ENCODE assay signal across 9 mouse cellular contexts in genomic region chr19:6954046-6954445, GRCm38 (mm10). TPM values are rescaled to one million over a fixed set of nuclear protein-coding genes. Genes with fewer than 3 reads are reported as not detected.
DNase-seq lines count a peak whose midpoint lies in the region; ATAC-seq and TF ChIP-seq lines count a peak whose summit lies in the region.
"Had no signal": no experiment of that assay in that cellular context is flagged by ENCODE, and none has a peak within 500 bp of the region (broad histone marks: within the 10 kb centered on the region; RNA-seq: fewer than 3 reads in every experiment).

No protein-coding gene starts in this region.

- H3K4me2 ChIP-seq in hindbrain, postnatal 0 days (ENCODE audit: low read depth, low read length), result no peak overlapping the region
- no peak overlapping the region for H3K4me2 ChIP-seq in myocyte (ENCODE audit: low read depth)
- H3K4me2 ChIP-seq in forebrain, embryonic 13.5 days, result no peak overlapping the region
- H3K4me2 ChIP-seq: limb, embryonic 15.5 days had no signal

- H3K4me1 ChIP-seq in hindbrain, postnatal 0 days (ENCODE audit: insufficient read depth, low read length), result peaks cover 14% of the 10 kb centered on the region
- H3K4me1 ChIP-seq in forebrain, embryonic 13.5 days, result peaks cover 27% of the 10 kb centered on the region

- H3K79me2 ChIP-seq in myocyte (ENCODE audit: control insufficient read depth, insufficient read depth), result no peaks in the 10 kb centered on the region

- H3K9me3 ChIP-seq in hindbrain, postnatal 0 days (ENCODE audit: low read length), result no peaks in the 10 kb centered on the region
- no peaks in the 10 kb centered on the region for H3K9me3 ChIP-seq in forebrain, embryonic 13.5 days (replicated peaks)
- H3K9me3 ChIP-seq: limb, embryonic 15.5 days had no signal

- DNase-seq in adrenal gland, adult 2 months, result peak; percentile 61
- DNase-seq in adrenal gland, postnatal 4 days (ENCODE audit: low spot score in 2 of 2), result no peak
- DNase-seq in left cerebral cortex, adult 2 months (ENCODE audit: extremely low spot score in 1 of 2, low spot score in 2 of 2), result no peak
- DNase-seq in left cerebral cortex, adult 9 months (ENCODE audit: low spot score in 2 of 2), result no peak
- no peak for DNase-seq in hindbrain, postnatal 0 days (ENCODE audit: low spot score)
- DNase-seq in left cerebral cortex, adult 11 months (ENCODE audit: low spot score), result no peak

- peak; percentile 31 for TF ChIP-seq CTCF in left cerebral cortex, adult 2 months (IDR thresholded peaks at IDR 0.05)
- TF ChIP-seq CTCF in hindbrain, postnatal 0 days (IDR thresholded peaks at IDR 0.05; ENCODE audit: low read depth), result peak; percentile 42

- H3K9ac ChIP-seq in hindbrain, postnatal 0 days (replicated peaks; ENCODE audit: low read length), result no peak overlapping the region
- H3K9ac ChIP-seq in forebrain, embryonic 13.5 days, result no peak overlapping the region
- H3K9ac ChIP-seq: limb, embryonic 15.5 days had no signal

- H3K36me3 ChIP-seq in hindbrain, postnatal 0 days (ENCODE audit: insufficient read depth, low read length), result 0 out of 2 replicates have a peak, but pooled peaks cover 4% of the 10 kb centered on the region
- no peaks in the 10 kb centered on the region for H3K36me3 ChIP-seq in myocyte (ENCODE audit: control insufficient read depth, insufficient read depth)
- H3K36me3 ChIP-seq in forebrain, embryonic 13.5 days (ENCODE audit: poor library complexity, severe bottlenecking), result peaks cover 17% of the 10 kb centered on the region; the same call in 1 of the 2 replicates

- H3K27me3 ChIP-seq in hindbrain, postnatal 0 days (ENCODE audit: insufficient read depth, low read length), result no peaks in the 10 kb centered on the region
- no peaks in the 10 kb centered on the region for H3K27me3 ChIP-seq in myocyte (ENCODE audit: control insufficient read depth, insufficient read depth, insufficient read length)
- H3K27me3 ChIP-seq in forebrain, embryonic 13.5 days, result no peaks in the 10 kb centered on the region
- H3K27me3 ChIP-seq: limb, embryonic 15.5 days had no signal

- no peak overlapping the region for H3K4me3 ChIP-seq in left cerebral cortex, adult 2 months
- H3K4me3 ChIP-seq in hindbrain, postnatal 0 days (ENCODE audit: low read length), result no peak overlapping the region
- H3K4me3 ChIP-seq in myocyte, result no peak overlapping the region
- no peak overlapping the region for H3K4me3 ChIP-seq in forebrain, embryonic 13.5 days
- H3K4me3 ChIP-seq: limb, embryonic 15.5 days had no signal

- no peak for ATAC-seq in hindbrain, postnatal 0 days
- ATAC-seq in forebrain, embryonic 13.5 days, result no peak

- no peak for TF ChIP-seq POLR2A in myocyte (IDR thresholded peaks at IDR 0.05; ENCODE audit: insufficient read length, low read depth)

- 53% methylated on average over 9 of the region's 9 CpGs for WGBS in hindbrain, postnatal 0 days
- 52% methylated on average over 9 of the region's 9 CpGs for WGBS in forebrain, embryonic 13.5 days

- no peak overlapping the region for H3K27ac ChIP-seq in left cerebral cortex, adult 2 months
- H3K27ac ChIP-seq in hindbrain, postnatal 0 days, result no peak overlapping the region
- H3K27ac ChIP-seq in forebrain, embryonic 13.5 days, result no peak overlapping the region
- H3K27ac ChIP-seq: limb, embryonic 15.5 days had no signal

- no peak overlapping the region for H3ac ChIP-seq in myocyte (ENCODE audit: control insufficient read depth, insufficient read length)

- intact Hi-C loops in left cerebral cortex, adult 2 months (cut with DNase I), result no loop called here

TF ChIP-seq in myocyte, 11 proteins besides CTCF, POLR2A, EP300 and RAD21:
- TF ChIP-seq REST (IDR thresholded peaks at IDR 0.05; ENCODE audit: insufficient read depth, insufficient read length), result no peak
- TF ChIP-seq POLR2AphosphoS2 (IDR thresholded peaks at IDR 0.05; ENCODE audit: insufficient read length, low read depth), result peak; percentile 59
- TF ChIP-seq MYOG (IDR thresholded peaks at IDR 0.05; ENCODE audit: control insufficient read depth in 1 of 3, insufficient read depth in 1 of 3, insufficient read length in 2 of 3, low read depth in 2 of 3), result peak in 2 of 3 experiments; percentile 2 to 22
- no peak for TF ChIP-seq USF1 (IDR thresholded peaks at IDR 0.05; ENCODE audit: low read depth)
- TF ChIP-seq MYOD1 (IDR thresholded peaks at IDR 0.05; ENCODE audit: control insufficient read depth in 1 of 3, insufficient read length in 2 of 3, low read depth in 2 of 3), result peak in 1 of 3 experiments; percentile 43

RNA-seq across cellular contexts. Expression of gene Gpr137, which starts 11.8 kb away (rescaled TPM):
- 10 to 100 TPM; 47.9 to 51.5 TPM for total RNA-seq in adrenal gland, adult 2 months (2021)
- polyA plus RNA-seq in adrenal gland, adult 2 months (2012; rRNA removed), result 202 and 223 TPM in 2 replicates
- 10 to 100 TPM; 41.2 to 43.8 TPM for total RNA-seq in adrenal gland, postnatal 4 days (2021)
- total RNA-seq in left cerebral cortex, adult 2 months (2021), result 100 to 1,000 TPM in 1 of 2 experiments, 10 to 100 TPM in 1; 97.3 to 104 TPM
- total RNA-seq in hindbrain, postnatal 0 days (2014; rRNA removed), result 122 and 129 TPM in 2 replicates
- polyA plus RNA-seq in hindbrain, postnatal 0 days (2015; fragmentation: Nextera tagmentation; extraction: Ambion mirVana), result 65.6 and 68.7 TPM in 2 replicates
- 39.9 TPM for polyA plus RNA-seq in myocyte (2012; fragmentation: generic; extraction: Trizol)
- 32.4 and 32.8 TPM in 2 replicates for polyA plus RNA-seq in forebrain, embryonic 13.5 days (2015; fragmentation: Nextera tagmentation; extraction: Ambion mirVana)

RNA-seq across cellular contexts. Expression of gene Bad, which starts 12.4 kb away (rescaled TPM):
- total RNA-seq in adrenal gland, adult 2 months (2021), result 10 to 100 TPM; 44.7 to 58.7 TPM
- 91.2 and 102 TPM in 2 replicates for polyA plus RNA-seq in adrenal gland, adult 2 months (2012; rRNA removed)
- 10 to 100 TPM; 51.5 to 54.8 TPM for total RNA-seq in adrenal gland, postnatal 4 days (2021)
- 10 to 100 TPM; 34.8 to 36.2 TPM for total RNA-seq in left cerebral cortex, adult 2 months (2021)
- total RNA-seq in hindbrain, postnatal 0 days (2014; rRNA removed), result 58.2 and 67.0 TPM in 2 replicates
- 86.6 and 88.0 TPM in 2 replicates for polyA plus RNA-seq in hindbrain, postnatal 0 days (2015; fragmentation: Nextera tagmentation; extraction: Ambion mirVana)
- polyA plus RNA-seq in myocyte (2012; fragmentation: generic; extraction: Trizol), result 76.1 TPM
- 72.4 and 79.3 TPM in 2 replicates for polyA plus RNA-seq in forebrain, embryonic 13.5 days (2015; fragmentation: Nextera tagmentation; extraction: Ambion mirVana)

RNA-seq across cellular contexts. Expression of gene Kcnk4, which starts 19.7 kb away (rescaled TPM):
- total RNA-seq in adrenal gland, adult 2 months (2021), result under 1 TPM in 1 of 2 experiments, not detected in 1; 0.31 TPM
- polyA plus RNA-seq in adrenal gland, adult 2 months (2012; rRNA removed), result 0.06 TPM in 1 of 2 replicates, not detected in the other
- under 1 TPM; 0.14 to 0.34 TPM for total RNA-seq in adrenal gland, postnatal 4 days (2021)
- 10 to 100 TPM; 39.1 to 39.2 TPM for total RNA-seq in left cerebral cortex, adult 2 months (2021)
- total RNA-seq in hindbrain, postnatal 0 days (2014; rRNA removed), result 13.3 and 17.6 TPM in 2 replicates
- 15.9 and 21.7 TPM in 2 replicates for polyA plus RNA-seq in hindbrain, postnatal 0 days (2015; fragmentation: Nextera tagmentation; extraction: Ambion mirVana)
- 0.12 TPM for polyA plus RNA-seq in myocyte (2012; fragmentation: generic; extraction: Trizol)
- polyA plus RNA-seq in forebrain, embryonic 13.5 days (2015; fragmentation: Nextera tagmentation; extraction: Ambion mirVana), result 0.25 TPM in 1 of 2 replicates, not detected in the other

RNA-seq across cellular contexts. Expression of gene Ppp1r14b, which starts 20.7 kb away (rescaled TPM):
- total RNA-seq in adrenal gland, adult 2 months (2021), result 100 to 1,000 TPM; 123 to 288 TPM
- 156 and 181 TPM in 2 replicates for polyA plus RNA-seq in adrenal gland, adult 2 months (2012; rRNA removed)
- 100 to 1,000 TPM; 292 to 312 TPM for total RNA-seq in adrenal gland, postnatal 4 days (2021)
- total RNA-seq in left cerebral cortex, adult 2 months (2021), result 10 to 100 TPM; 62.4 to 65.6 TPM
- total RNA-seq in hindbrain, postnatal 0 days (2014; rRNA removed), result 150 and 155 TPM in 2 replicates
- 198 and 210 TPM in 2 replicates for polyA plus RNA-seq in hindbrain, postnatal 0 days (2015; fragmentation: Nextera tagmentation; extraction: Ambion mirVana)
- 1,032 TPM for polyA plus RNA-seq in myocyte (2012; fragmentation: generic; extraction: Trizol)
- 106 and 139 TPM in 2 replicates for polyA plus RNA-seq in forebrain, embryonic 13.5 days (2015; fragmentation: Nextera tagmentation; extraction: Ambion mirVana)

RNA-seq across cellular contexts. Expression of gene Plcb3, which starts 22.2 kb away (rescaled TPM):
- total RNA-seq in adrenal gland, adult 2 months (2021), result 10 to 100 TPM; 34.1 to 47.8 TPM
- polyA plus RNA-seq in adrenal gland, adult 2 months (2012; rRNA removed), result 69.1 and 87.1 TPM in 2 replicates
- 10 to 100 TPM; 63.7 to 66.2 TPM for total RNA-seq in adrenal gland, postnatal 4 days (2021)
- total RNA-seq in left cerebral cortex, adult 2 months (2021), result 10 to 100 TPM; 11.1 to 12.1 TPM
- 18.5 and 23.1 TPM in 2 replicates for total RNA-seq in hindbrain, postnatal 0 days (2014; rRNA removed)
- 11.1 and 14.4 TPM in 2 replicates for polyA plus RNA-seq in hindbrain, postnatal 0 days (2015; fragmentation: Nextera tagmentation; extraction: Ambion mirVana)
- polyA plus RNA-seq in myocyte (2012; fragmentation: generic; extraction: Trizol), result 34.3 TPM
- polyA plus RNA-seq in forebrain, embryonic 13.5 days (2015; fragmentation: Nextera tagmentation; extraction: Ambion mirVana), result 11.0 TPM in 2 replicates

Comparison
In these comparisons a context has a peak if more than half of its experiments do, and no peak if none do; other contexts are left out.
1. RNA of gene Kcnk4, which starts 19.7 kb away (total RNA-seq): 39.1 to 39.2 TPM in left cerebral cortex, adult 2 months and 13.3 to 17.6 TPM in hindbrain, postnatal 0 days; 0.14 to 0.34 TPM in adrenal gland, postnatal 4 days and 0.31 TPM in adrenal gland, adult 2 months; every median in the first group is over 10 times any median in the second.